Mouse (Mus musculus): ENCODE results near the gene Rab40b. TPM values are rescaled to one million over a fixed set of nuclear protein-coding genes. Genes with fewer than 3 reads are reported as not detected.
"Not testable (repeated sequence)": the region's sequence is repeated elsewhere in the genome, so short reads cannot be mapped to it uniquely, and the experiment has no call there.

Rab40b gene
- total RNA-seq, 1 experiment = not detected

DNA sequence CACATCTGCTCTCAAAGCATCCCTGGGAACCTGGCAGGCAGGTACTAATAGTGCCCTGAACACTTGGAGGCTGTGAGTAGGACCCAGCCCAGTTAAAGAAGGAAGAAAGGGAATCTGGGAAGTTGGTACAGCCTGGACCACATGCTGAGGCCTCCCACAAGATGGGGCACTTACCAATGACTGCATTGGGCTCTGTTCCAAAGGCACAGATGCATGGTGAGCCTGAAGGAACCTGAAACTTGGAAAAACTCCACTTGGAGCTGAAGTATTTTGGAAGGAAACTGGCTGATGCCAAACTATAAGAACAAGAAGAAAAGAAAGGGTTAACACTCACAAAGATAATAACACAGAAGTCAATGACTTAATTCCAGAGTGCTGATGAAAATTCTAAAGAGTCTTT is 59.4 kb downstream of the Rab40b start:
- H3K36me3 ChIP-seq (ENCODE audit: control insufficient read depth, insufficient read depth, low read length, poor library complexity, severe bottlenecking) = peaks cover 30% of the 10 kb centered on the region
- H3K27ac ChIP-seq (ENCODE audit: insufficient read depth, low read depth, low read length, poor library complexity, severe bottlenecking) = no peak overlapping the region
- TF ChIP-seq MAFK (IDR thresholded peaks at IDR 0.05; ENCODE audit: insufficient read depth, low read depth, low read length) (no peak), CHD2 (IDR thresholded peaks at IDR 0.05; ENCODE audit: low read depth, low read length) (no peak), ZC3H11A (IDR thresholded peaks at IDR 0.05; ENCODE audit: borderline replicate concordance, low read depth, low read length) (no peak), HCFC1 (IDR thresholded peaks at IDR 0.05; ENCODE audit: borderline replicate concordance, insufficient read depth, low read length) (no peak), ZNF384 (IDR thresholded peaks at IDR 0.05; ENCODE audit: low read depth, low read length) (no peak)
- H3K4me1 ChIP-seq (ENCODE audit: control insufficient read depth in 2 of 2, insufficient read depth in 2 of 2, low read length in 2 of 2, poor library complexity in 1 of 2) = no peaks in the 10 kb centered on the region
- in situ Hi-C loops (cut with MboI; ENCODE audit: low sequenced_read_pairs in 2 of 2, unreplicated experiment in 2 of 2) = no loop called here
- no peak overlapping the region for H3K4me3 ChIP-seq (ENCODE audit: insufficient read depth in 1 of 2, low read depth in 1 of 2, low read length in 2 of 2, poor library complexity in 1 of 2, severe bottlenecking in 1 of 2)
- H3K9me3 ChIP-seq (ENCODE audit: control insufficient read depth, insufficient read depth, low read depth, low read length) = no peaks in the 10 kb centered on the region
- no peak for DNase-seq (ENCODE audit: low read depth, low spot score)
- no peak overlapping the region for H3K9ac ChIP-seq (ENCODE audit: insufficient read depth, low read depth, low read length, poor library complexity, severe bottlenecking)

DNA sequence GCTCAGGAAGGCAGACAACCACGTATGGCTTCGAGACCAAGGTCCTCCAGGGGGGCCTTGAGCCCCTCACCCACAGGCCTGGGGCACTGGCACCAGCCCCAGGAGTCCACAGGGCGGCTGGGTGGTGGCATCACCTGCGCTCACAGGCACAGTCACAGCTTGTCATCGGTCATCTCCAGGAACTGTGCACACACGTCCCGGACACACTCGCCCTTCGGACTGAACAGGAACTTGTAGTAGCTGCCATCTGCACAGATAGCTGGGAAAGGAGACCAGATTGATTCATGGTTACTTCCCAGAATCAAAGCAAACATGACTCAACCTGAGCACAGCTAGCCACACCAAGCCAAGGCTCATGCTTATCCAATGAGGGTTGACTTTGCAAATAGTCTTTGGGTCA is 59.8 kb downstream of the Rab40b start:
- in situ Hi-C loops (cut with MboI; ENCODE audit: low sequenced_read_pairs in 2 of 2, unreplicated experiment in 2 of 2) = no loop called here
- no peak for DNase-seq (ENCODE audit: low read depth, low spot score)
- Histone ChIP-seq H3K9me3 (ENCODE audit: control insufficient read depth, insufficient read depth, low read depth, low read length) (no peaks in the 10 kb centered on the region), H3K4me3 (ENCODE audit: insufficient read depth in 1 of 2, low read depth in 1 of 2, low read length in 2 of 2, poor library complexity in 1 of 2, severe bottlenecking in 1 of 2) (no peak overlapping the region), H3K36me3 (ENCODE audit: control insufficient read depth, insufficient read depth, low read length, poor library complexity, severe bottlenecking) (peaks cover 30% of the 10 kb centered on the region), H3K27ac (ENCODE audit: insufficient read depth, low read depth, low read length, poor library complexity, severe bottlenecking) (no peak overlapping the region), H3K4me1 (ENCODE audit: control insufficient read depth in 2 of 2, insufficient read depth in 2 of 2, low read length in 2 of 2, poor library complexity in 1 of 2) (no peaks in the 10 kb centered on the region), H3K9ac (ENCODE audit: insufficient read depth, low read depth, low read length, poor library complexity, severe bottlenecking) (no peak overlapping the region)
- TF ChIP-seq MAFK (IDR thresholded peaks at IDR 0.05; ENCODE audit: insufficient read depth, low read depth, low read length) = no peak
- TF ChIP-seq ZC3H11A (IDR thresholded peaks at IDR 0.05; ENCODE audit: borderline replicate concordance, low read depth, low read length) = no peak
- TF ChIP-seq CHD2 (IDR thresholded peaks at IDR 0.05; ENCODE audit: low read depth, low read length) = no peak
- no peak for TF ChIP-seq HCFC1 (IDR thresholded peaks at IDR 0.05; ENCODE audit: borderline replicate concordance, insufficient read depth, low read length)
- no peak for TF ChIP-seq ZNF384 (IDR thresholded peaks at IDR 0.05; ENCODE audit: low read depth, low read length)

DNA sequence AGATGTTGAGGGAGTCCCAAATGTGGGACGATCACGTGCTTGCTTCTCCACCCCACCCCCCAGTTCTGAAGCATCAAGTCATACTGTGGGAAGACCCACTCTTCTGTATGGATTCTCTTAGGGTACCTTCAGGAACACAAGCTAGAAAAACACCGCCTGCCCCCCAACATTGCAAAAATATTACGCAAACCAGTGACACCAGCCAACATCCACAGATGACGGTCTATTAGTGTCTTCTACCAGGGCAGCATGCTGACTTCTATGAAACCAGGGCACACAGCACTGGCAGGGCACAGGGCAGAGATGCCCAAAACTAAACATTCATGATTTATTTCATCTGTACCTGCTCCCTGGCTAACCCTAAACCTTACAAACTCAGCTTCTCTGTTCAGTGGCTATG is 61.4 kb downstream of the Rab40b start:
- Histone ChIP-seq H3K27ac (ENCODE audit: insufficient read depth, low read depth, low read length, poor library complexity, severe bottlenecking) (no peak overlapping the region), H3K36me3 (ENCODE audit: control insufficient read depth, insufficient read depth, low read length, poor library complexity, severe bottlenecking) (peaks cover 27% of the 10 kb centered on the region), H3K4me1 (ENCODE audit: control insufficient read depth in 2 of 2, insufficient read depth in 2 of 2, low read length in 2 of 2, poor library complexity in 1 of 2) (no peaks in the 10 kb centered on the region), H3K9ac (ENCODE audit: insufficient read depth, low read depth, low read length, poor library complexity, severe bottlenecking) (no peak overlapping the region), H3K9me3 (ENCODE audit: control insufficient read depth, insufficient read depth, low read depth, low read length) (0 out of 2 replicates have a peak, but pooled peaks cover 2% of the 10 kb centered on the region), H3K4me3 (ENCODE audit: insufficient read depth in 1 of 2, low read depth in 1 of 2, low read length in 2 of 2, poor library complexity in 1 of 2, severe bottlenecking in 1 of 2) (no peak overlapping the region)
- in situ Hi-C loops (cut with MboI; ENCODE audit: low sequenced_read_pairs in 2 of 2, unreplicated experiment in 2 of 2) = no loop called here
- DNase-seq (ENCODE audit: low read depth, low spot score) = no peak
- TF ChIP-seq CHD2 (IDR thresholded peaks at IDR 0.05; ENCODE audit: low read depth, low read length) (no peak), HCFC1 (IDR thresholded peaks at IDR 0.05; ENCODE audit: borderline replicate concordance, insufficient read depth, low read length) (no peak), MAFK (IDR thresholded peaks at IDR 0.05; ENCODE audit: insufficient read depth, low read depth, low read length) (no peak), ZNF384 (IDR thresholded peaks at IDR 0.05; ENCODE audit: low read depth, low read length) (no peak), ZC3H11A (IDR thresholded peaks at IDR 0.05; ENCODE audit: borderline replicate concordance, low read depth, low read length) (no peak)

DNA sequence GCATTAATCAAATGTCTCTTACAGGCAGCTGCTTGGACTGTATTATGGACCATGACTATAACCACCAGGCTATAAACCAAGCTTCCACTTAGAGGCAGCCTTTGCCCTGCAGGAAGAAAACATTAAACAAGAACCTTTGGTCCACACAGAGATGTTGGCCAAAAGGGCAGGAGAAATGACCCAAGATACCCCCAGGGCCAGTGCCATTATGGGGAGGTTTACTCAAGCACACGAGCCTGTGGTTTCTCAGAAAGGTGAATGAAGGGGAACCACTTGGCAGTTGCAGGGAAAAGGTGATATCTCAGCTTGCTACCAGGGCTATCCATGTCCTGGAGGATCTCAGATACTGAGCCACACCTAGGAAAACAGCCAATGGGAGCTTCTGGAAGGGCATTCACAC is 62.0 kb downstream of the Rab40b start:
- DNase-seq (ENCODE audit: low read depth, low spot score) = no peak
- Histone ChIP-seq H3K9ac (ENCODE audit: insufficient read depth, low read depth, low read length, poor library complexity, severe bottlenecking) (no peak overlapping the region), H3K27ac (ENCODE audit: insufficient read depth, low read depth, low read length, poor library complexity, severe bottlenecking) (no peak overlapping the region), H3K36me3 (ENCODE audit: control insufficient read depth, insufficient read depth, low read length, poor library complexity, severe bottlenecking) (peaks cover 26% of the 10 kb centered on the region), H3K9me3 (ENCODE audit: control insufficient read depth, insufficient read depth, low read depth, low read length) (0 out of 2 replicates have a peak, but pooled peaks cover 2% of the 10 kb centered on the region), H3K4me1 (ENCODE audit: control insufficient read depth in 2 of 2, insufficient read depth in 2 of 2, low read length in 2 of 2, poor library complexity in 1 of 2) (no peaks in the 10 kb centered on the region), H3K4me3 (ENCODE audit: insufficient read depth in 1 of 2, low read depth in 1 of 2, low read length in 2 of 2, poor library complexity in 1 of 2, severe bottlenecking in 1 of 2) (no peak overlapping the region)
- TF ChIP-seq MAFK (IDR thresholded peaks at IDR 0.05; ENCODE audit: insufficient read depth, low read depth, low read length) = no peak
- no peak for TF ChIP-seq HCFC1 (IDR thresholded peaks at IDR 0.05; ENCODE audit: borderline replicate concordance, insufficient read depth, low read length)
- TF ChIP-seq ZNF384 (IDR thresholded peaks at IDR 0.05; ENCODE audit: low read depth, low read length) = no peak
- TF ChIP-seq CHD2 (IDR thresholded peaks at IDR 0.05; ENCODE audit: low read depth, low read length) = no peak
- no peak for TF ChIP-seq ZC3H11A (IDR thresholded peaks at IDR 0.05; ENCODE audit: borderline replicate concordance, low read depth, low read length)
- in situ Hi-C loops (cut with MboI; ENCODE audit: low sequenced_read_pairs in 2 of 2, unreplicated experiment in 2 of 2) = no loop called here

DNA sequence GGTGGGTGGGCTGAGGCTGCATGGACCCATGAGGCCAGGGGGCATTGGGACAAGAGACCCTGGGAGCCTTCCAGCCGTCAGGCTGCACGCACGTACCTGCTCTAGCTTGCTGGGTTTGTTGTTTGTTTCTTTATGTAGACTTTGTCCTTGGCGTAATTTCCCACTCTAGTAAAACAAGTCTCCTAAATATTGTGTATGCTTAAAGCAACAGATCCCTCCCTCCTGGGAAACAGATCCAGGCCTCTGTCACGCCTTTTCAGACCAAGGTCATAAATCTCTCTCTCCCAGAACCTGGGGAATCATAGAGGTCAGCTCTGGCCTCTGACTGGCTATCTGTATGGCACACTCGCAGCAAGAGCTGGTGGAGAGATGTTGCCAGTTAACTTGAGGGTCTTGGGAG is 80.3 kb downstream of the Rab40b start:
- in situ Hi-C loops (cut with MboI; ENCODE audit: low sequenced_read_pairs in 2 of 2, unreplicated experiment in 2 of 2); H3K4me3 ChIP-seq (ENCODE audit: insufficient read depth in 1 of 2, low read depth in 1 of 2, low read length in 2 of 2, poor library complexity in 1 of 2, severe bottlenecking in 1 of 2); H3K4me1 ChIP-seq (ENCODE audit: control insufficient read depth in 2 of 2, insufficient read depth in 2 of 2, low read length in 2 of 2, poor library complexity in 1 of 2); H3K9ac ChIP-seq (ENCODE audit: insufficient read depth, low read depth, low read length, poor library complexity, severe bottlenecking); H3K27ac ChIP-seq (ENCODE audit: insufficient read depth, low read depth, low read length, poor library complexity, severe bottlenecking); DNase-seq (ENCODE audit: low read depth, low spot score); H3K9me3 ChIP-seq (ENCODE audit: control insufficient read depth, insufficient read depth, low read depth, low read length): not testable (repeated sequence)
- peaks cover 36% of the 10 kb centered on the region for H3K36me3 ChIP-seq (ENCODE audit: control insufficient read depth, insufficient read depth, low read length, poor library complexity, severe bottlenecking)

Measured in ES-E14 (cell line).